Mouse (Mus musculus) E14TG2a.4 (cell line): ENCODE results near the gene Aifm2.

Experiments
- CTCF ChIP-seq: conservative IDR thresholded peaks from 2 replicates; pipeline ENCODE4 v1.5.1; 2014; ENCODE audit warnings: low read length
- NANOG ChIP-seq: IDR thresholded peaks from 2 replicates; pipeline ENCODE4 v1.6.1; 2014; ENCODE audit warnings: borderline replicate concordance, low read length, mixed read lengths
- POU5F1 ChIP-seq: IDR thresholded peaks from 2 replicates; pipeline ENCODE4 v1.6.1; 2014; ENCODE audit warnings: low read length, borderline replicate concordance

DNA sequence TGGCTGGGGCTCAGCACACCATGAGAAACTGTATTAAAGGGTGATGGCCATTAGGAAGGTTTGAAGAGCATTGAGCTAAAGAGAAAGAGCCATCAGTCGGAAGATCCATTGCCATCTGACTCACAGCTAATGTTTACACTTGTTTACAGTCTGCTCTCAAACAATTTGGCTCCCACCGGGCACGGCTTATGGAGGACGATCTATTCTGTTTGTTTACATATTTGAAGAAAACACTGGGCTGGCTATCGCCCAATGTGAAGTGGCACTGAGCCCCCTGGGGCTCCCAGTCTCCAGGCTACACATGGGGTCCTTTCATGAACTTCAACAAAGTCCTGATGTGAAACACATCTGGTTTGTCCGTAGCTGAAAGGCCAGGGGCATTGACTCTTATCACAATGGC, 51.7 kb downstream of the Aifm2 start:
- TF ChIP-seq CTCF, result no peak
- TF ChIP-seq POU5F1, result no peak
- TF ChIP-seq NANOG, result no peak
